Mouse (Mus musculus): ENCODE measurements around the gene Pax7.

Gene Pax7

DNA sequence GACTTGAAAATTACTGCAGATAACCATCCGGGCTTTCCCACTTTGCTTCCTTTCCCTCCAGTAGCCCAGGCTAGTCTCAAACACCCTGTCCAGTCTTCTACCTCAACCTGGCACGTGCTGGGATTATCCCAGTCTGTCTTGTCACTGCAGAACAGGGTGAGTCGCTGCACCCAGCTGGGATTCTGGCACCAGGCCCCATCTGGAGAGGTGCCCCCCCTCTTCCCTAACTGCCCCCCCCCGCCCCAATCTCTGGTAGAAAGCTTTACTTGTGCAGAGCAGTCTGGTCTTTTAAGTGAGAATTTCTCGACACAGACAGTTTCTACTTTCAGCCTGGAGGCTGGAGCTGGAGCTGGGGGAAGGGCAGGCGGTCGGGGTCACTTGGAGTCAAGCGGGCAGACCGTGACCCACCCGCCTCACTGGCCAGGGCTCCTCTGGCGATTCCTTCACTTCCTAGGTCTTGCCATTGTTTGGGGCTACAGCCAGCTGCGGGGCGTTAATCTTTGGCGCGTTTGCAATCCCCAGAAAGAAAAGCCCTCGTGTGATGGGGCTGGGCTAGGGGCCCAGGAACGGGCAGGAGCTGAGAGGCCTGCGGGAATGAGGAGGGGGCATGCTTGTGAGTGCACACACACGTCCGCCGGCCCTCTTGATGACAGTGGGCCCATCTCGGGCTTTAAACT, 22.4 kb downstream of the Pax7 start:
- DNase-seq (ENCODE audit: low spot score in 2 of 2), result no peak

DNA sequence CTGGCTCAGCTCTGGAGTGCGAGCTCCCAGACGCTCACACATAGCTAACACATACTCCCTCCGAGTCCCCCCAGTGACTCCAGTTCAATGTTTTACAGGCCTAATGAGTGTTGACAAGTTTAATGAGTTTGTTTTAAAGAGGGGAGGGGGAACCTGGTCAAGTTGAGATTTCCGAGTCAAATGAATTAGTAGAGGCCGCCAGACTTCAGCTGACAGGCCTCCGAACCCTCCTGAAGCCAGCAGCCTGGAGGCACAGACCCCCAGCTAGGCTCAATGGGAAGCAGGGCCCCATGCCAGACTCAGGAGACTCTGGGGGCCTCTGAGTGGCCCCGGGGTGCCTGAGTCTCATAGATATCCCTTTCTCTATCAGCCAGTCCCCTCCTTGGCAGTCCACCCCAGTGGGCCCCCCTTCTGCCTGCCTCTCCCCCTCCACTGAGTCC, 23.9 kb downstream of the Pax7 start:
- no peak for DNase-seq (ENCODE audit: low spot score in 2 of 2)

DNA sequence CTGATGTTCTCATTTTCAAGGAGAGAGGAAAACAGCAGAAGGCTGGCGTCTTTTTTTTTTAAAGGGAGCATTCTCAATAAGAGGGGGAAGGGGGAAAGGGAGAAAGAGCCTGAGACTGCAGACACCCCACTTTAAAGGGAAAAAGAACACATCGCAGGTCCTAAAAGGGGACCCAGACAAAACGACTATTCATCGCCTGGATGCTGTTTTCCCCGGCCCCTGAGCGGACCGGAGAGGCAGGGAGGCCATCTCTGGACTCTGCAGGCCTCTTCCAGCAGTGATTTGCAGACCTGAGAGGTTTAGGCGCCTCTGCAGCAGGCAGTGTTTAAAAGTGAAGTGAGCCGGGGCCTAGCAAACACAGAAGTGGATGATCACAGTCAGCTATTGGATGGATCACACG, 25.5 kb downstream of the Pax7 start:
- DNase-seq (ENCODE audit: low spot score in 2 of 2), result no peak

DNA sequence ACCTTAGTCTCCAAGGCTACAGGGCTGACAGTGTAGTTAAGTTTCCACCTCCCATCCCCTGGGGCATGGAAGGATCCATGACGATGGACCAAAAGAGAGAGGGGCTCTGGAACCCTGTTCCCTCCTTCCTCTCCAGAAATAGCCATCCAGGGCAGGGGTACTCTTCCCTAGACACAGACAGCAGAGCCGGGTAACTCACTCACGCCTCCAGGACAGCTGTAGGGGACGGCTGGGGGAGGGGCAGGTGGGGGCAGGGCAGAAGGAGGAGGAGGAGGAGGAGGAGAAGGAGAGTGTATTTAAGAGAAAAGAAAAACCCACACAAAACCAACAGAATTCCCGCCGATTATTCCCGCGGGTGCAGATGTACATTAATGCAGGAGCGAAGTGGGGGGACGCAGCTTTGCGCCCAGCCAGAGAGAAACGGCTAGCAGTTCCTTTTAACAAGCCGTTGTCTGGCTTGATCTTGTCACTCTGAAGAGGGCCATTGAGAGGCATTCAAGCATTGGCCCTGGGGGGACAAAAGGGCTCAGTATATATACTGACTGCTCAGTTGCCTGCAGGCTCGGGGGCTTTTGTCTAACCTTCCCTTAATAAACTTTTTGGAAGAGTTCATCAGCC, 26.0 kb downstream of the Pax7 start:
- no peak for DNase-seq (ENCODE audit: low spot score in 2 of 2)

DNA sequence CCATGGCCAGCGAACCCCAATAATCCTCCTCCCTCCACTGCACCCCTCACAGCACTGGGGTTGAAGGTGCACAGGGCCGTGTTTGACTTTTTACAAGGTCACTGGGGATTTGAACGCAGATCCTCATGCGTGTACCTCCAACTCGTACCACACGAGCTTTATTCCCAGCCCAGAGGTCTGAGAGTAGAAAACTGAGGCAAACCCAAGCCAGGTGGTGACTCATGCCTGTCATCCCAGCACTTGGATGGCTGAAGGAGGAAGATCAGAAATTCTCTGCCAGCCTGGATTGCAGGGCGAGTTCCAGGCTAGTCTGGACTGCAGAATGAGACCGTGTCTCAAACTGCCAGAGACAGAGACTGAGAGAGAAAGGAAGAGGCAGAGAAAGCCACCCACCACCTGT, 28.4 kb downstream of the Pax7 start:
- no peak for DNase-seq (ENCODE audit: low spot score in 2 of 2)

DNA sequence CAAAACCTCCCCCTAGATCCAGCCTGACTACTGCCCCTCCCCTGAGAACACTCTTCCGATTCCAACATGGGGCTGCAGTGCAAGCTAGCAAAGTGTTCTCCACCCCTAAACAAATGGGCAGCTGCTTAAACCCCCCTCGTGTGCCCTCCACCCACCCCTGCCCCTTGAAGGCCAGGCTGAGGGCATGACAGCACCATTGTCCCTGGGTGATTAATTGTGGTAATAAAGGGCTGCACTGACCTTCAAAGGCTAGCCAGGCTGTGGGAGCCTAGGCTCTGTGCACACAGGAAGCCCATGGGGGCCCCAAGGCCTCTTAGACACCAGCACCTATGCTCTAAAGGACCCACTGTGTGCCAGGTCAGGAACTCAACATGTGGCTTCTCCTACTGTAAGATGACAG, 29.3 kb downstream of the Pax7 start:
- DNase-seq (ENCODE audit: low spot score in 2 of 2), result no peak

DNA sequence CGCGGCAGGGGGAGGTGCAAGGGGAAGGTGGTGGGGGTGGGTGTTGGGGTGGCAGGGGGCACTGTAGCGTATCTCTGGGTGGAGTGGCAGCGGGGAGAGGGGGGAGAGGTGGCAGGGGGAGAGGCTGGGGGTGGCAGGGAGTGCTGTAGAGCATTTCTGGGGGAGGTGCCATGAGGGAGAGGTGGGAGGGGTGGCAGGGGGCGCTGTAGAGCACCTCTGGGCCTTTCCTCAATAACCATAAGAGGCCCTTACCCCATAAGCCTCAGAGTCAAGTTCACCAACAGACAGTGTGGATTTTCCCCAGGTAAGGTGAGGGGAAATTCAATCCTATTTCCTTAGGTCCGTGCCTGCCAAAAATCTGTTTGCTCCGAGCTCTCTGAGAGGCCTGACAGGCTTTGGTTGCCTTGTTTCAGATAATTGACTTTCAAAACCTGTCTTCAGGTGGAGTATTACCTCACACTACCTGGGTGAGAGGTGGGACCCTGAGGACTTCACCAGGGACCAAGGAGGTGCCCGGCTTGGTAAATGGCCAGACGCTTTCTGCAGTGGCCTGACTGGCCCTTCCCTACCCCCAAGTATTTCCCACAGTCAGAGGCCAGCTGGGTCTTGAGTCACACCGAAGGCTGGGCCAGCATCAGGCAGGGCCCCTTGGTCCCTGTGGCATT, 33.8 kb downstream of the Pax7 start:
- DNase-seq (ENCODE audit: low spot score in 2 of 2), result no peak

DNA sequence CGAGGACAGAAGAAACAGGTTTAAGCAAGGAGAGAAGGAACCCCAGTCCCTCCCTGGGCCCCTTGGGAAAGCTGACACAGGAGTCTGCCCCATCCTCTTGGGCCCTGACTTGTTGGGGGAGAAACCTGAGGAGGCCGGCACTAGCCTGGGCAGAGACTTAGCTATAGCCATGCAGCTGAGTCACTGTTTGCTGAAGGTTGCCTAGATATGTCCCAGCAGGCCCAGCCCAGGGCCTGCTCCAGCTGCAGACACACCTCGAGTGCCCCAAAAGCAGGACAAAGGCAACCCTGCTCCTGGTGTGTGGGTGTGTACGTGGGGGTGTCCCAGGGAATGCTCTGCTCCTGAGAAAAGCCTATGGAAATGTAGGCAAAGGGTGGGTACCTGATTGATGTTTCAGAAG, 36.0 kb downstream of the Pax7 start:
- DNase-seq (ENCODE audit: low spot score in 2 of 2), result no peak

DNA sequence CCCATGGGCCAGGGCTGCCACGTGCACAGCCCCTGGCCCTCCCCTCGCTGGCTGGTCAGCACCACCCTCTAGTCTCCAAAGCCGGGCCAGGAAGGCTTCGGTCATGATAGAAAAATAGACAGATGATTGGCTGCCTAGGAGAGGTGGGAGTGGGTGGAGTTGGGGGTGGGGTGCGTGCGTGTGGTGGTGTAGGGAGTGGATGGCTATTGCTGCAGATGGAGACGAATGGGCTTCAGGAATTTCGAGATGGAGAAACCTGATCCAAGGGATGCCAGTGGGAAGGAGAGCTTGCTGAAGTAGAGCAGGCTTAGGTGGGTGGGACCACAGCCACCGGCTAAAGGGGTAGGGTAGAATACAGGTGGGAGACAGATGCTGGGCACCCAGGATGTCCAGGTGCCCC, 37.2 kb downstream of the Pax7 start:
- no peak for DNase-seq (ENCODE audit: low spot score in 2 of 2)

DNA sequence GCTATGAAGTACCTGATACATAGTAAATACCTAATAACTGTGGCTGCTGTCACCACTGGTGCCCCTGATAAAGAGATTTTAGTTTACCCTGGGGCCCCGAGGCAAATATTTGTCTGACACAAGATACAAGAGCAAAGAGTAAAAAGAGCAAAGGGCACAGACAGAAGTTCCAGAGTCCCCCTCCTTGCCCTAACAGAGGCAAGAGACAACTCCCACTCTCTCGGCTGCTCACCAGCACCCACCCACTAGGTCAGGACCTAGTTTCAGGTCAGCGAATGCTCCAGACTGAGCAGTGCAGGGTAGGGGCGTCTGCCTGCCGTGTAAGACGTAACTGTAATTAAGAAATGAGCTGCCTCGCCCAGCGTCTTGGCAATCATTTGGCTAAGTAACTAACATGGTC, 42.2 kb downstream of the Pax7 start:
- DNase-seq (ENCODE audit: low spot score in 2 of 2), result no peak

DNA sequence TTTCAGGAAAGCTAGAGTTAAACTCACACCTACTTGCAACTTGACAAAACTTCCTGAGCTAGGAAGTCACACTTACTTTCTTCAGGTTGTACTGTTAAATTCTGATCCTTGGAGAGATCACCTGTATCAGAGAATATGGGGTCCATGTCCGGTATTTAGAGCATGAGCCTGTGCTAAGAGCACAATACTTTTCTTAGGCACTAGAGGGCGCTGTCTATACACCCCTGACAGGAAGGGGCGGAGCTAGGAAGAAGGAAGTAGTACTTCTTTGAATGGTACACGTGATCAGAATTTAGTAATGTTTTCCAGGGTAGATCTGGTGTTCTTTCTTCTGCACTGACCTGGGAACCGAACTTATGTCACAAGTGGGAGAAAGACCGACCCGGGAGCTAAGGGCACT, 43.6 kb downstream of the Pax7 start:
- DNase-seq (ENCODE audit: low spot score in 2 of 2), result no peak

DNA sequence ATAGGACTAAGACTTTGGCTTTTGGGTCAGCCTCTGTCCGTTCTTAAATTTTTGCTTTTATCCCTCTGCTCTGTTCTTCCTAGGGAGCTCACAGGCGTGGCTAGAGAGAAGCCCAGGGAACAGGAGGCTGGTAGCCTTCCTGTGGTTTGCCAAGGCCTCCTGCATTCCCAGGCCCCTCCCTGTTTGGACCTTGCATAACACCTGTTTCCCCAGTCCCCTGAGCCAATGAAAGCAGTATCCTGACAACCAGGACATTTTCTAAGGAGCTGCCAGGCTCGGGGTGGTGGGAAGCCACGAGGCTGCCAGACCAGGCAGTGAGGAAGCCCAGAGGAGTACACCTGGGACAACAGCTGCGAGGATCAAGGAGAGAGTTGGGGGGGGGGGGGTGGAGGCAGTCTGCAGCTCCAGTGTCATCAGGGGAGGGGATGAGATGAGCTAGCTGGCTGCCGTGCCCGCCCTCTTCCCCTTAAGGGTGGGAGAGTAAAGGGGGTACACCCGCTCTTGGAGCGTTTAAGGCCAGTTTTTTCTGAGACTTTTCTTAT, 50.3 kb downstream of the Pax7 start:
- no peak for DNase-seq (ENCODE audit: low spot score in 2 of 2)

DNA sequence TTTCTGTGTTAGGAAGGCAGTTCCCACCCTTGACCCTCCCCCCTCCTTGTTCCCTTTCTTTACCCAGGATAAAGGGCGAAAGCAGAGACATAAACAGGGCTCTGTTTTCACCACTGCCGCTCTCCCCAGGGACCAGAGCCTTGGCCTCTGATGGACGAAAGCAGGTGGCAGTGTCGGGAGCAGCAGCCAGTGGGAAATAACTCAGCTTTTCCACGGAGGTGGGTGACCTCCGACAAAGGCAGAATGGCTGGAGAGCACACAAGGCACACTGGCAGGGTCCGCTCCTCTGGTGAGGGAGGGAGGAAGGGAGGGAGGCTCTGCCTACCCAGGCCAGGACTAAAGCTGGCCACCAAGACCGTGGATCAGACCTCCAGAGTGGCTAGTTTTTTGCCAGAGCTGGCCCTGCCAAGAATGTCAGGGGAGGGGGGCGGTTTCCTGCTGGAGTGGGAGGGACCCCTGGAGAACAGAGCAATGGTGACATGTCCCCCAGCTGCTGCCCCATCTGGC, 62.1 kb downstream of the Pax7 start:
- no peak for DNase-seq (ENCODE audit: low spot score in 2 of 2)

DNA sequence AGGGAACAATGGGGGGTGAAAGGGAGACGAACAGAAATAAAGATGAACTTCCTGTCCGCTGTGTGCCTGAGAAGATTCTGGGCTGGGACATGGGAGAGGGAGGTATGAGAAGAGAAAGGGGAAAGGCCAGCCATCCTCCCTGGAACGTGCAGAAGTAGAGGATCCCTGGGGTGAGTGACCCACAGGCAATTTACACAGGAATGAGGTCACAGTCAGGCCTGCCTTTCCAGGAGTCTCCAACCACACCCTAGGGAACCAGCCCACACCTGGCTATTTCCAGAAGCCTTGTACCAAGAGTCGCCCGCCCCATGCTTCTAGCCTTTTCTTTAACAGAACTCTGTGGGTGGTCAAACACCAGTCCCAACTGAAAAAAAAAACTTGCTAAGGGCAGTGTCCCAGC, 65.5 kb downstream of the Pax7 start:
- no peak for DNase-seq (ENCODE audit: low spot score in 2 of 2)

DNA sequence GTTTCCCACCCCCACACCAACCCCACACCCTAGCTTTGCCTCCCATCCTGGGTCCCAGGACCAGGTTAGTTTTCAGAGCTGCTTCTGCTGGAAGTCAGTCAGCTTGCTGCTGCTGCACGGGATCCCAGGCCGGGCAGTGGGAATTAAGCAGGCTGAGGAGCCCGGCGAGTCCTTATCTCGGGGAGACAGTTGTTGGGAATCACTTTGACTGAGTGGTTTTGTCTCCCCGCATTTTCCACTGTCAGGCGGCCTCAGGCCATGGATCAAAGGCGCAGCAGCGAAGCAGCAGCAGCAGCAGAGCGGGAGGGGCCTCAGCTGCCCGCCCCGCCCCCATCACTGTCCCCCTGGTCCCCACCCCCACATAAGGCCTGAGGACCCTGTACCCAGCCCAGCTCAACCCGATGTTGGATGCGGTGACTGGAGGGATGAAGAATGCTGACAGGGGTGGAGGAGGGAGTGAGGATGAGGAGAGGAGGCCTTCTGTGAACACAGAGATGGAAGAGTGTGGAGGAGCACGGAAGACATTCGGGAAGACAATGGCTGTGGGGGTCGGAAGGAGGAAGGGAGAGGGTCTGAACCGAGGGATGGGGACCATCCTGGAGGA, 66.1 kb downstream of the Pax7 start:
- no peak for DNase-seq (ENCODE audit: low spot score in 2 of 2)

DNA sequence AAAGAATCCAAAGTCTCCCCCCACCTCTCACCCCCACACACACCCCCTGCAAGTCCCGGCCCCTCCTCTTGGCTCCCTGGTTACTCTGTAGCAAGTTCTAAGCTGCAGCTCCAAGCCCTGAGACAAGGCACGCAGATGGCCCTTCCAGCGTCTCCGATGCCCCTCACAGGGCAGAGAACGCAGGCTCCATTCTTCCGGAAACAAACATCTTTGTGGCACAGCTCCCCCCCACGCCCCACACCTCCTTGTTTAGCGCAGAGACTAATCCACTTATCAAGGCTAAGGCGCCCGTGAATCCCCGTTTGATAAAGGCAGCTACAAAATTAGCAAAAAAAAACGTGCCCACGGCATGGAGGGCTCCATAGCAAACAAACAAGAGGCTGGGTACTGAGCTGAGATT, 71.4 kb downstream of the Pax7 start:
- no peak for DNase-seq (ENCODE audit: low spot score in 2 of 2)

DNA sequence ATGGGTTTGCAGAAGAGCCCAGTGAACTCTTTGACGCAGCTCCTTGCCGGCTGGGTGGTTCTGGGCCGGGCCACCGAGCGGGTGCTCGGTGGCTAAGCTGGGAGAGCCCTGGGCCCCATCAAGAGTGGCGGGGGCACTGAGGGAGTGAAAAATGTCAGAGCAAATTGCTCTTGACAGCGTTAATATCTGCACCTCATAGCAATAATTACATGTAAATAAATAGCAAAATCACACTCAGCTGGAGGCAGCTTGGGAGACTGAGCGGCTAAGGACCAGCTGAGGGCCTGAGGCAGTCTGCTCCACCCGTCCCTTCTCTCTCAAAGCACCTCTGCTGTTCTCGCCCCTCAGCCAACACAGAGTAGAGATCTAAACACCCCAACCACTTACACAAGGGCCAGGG, 72.6 kb downstream of the Pax7 start:
- DNase-seq (ENCODE audit: low spot score in 2 of 2), result no peak

DNA sequence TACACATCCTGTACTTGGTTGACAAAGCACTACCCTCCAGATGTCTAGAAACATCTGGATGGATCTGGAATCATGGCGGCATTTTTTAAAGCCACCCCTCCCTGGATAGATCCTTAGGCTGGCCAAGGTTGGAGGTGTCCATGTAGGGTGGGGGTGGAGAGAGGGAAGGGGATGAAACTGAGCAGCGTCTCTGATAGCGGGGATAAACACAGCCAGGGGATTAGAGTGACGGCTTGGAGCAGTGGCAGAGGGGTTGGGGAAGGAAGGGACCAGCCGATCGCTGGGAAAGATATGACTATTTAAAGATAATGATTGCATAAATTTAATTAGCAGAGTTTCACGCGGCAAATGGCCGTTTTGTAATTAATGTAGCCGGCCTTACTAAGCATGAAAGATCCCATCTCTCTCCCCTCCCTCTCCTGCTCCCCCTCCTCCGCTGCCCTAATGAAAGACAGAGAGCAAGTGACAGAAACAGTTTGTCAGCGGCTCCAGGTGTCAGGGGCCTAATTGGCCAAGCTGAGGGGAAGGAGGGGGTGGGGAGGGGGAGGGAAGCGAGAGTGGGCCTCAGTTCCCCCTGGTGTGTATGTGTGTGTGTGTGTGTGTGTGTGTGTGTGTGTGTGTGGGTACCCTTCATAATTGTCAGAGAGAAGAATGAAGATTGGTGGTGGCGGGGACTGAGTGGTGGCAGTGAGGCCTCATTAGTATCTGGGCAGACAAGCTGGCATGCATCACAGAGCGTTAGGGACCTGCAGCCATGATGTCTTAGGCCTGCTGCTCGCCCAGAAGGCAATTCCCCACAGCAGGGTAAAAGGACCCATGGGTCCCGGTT, 74.6 kb downstream of the Pax7 start:
- DNase-seq (ENCODE audit: low spot score in 2 of 2), result no peak

DNA sequence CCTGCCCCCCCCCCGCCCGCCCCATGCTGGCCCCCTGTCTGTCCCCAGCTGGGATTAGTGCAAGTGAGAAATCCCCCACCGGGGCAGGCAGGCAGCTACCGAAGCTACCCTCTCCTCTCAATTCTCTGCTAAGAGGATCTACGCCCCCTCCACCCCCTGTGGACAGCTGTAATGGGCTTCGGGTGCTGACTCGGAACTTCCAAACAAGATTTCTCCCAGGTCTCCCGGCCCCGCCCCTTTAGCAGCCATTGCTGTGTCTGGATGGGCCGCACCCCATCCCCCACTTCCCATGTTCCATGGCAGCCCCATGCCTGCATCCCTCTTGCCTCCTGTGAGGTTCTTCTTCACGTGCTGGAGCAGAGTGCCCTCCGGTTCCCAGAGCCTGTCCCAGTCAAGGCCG, 76.4 kb downstream of the Pax7 start:
- no peak for DNase-seq (ENCODE audit: low spot score in 2 of 2)

DNA sequence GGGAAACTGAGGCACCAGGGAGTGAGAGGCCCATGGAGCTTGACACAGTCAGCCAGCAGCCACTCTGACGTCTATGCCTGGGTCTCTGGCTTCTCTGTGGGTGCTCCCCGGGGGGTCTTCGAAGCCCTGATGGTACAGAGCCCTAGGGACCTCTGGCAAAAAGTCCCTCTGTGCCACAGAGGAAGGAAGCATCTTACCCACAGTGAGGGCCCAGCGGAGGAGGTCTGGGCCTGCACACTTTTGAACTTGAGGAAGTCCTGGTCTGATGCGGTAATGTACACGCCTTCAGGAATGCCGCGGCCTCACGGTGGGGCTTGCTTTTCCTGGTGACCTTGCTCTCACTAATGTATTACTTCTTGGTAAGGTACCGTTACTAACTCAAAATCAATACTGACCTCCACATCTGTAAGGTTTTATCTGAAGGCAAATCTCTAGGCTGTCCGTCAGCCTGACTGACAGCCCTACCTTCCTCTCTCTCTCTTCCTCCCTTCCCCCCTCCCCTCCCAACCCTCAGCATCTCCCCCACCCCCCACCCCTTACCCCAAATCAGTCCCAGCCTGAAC, 79.1 kb downstream of the Pax7 start:
- DNase-seq (ENCODE audit: low spot score in 2 of 2), result no peak

DNA sequence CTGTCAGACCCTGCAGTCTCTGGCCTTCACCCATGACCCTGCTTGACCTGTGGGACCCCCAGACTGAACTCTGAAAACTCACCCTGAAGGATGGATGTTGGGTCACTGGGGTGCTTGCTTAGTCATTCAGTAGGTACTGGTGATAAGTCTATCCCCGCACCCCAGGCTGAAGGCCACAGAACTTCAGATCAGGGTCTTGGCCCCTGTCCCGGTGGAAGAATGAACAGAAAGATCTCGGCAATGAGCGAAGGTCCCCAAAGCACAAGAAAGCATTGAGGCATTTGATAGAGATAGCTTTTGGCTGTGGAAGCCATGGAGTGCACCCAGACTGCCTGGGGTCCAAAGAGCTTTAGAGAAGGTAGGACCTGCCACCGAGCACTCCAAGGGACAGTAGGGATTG, 82.4 kb downstream of the Pax7 start:
- no peak for DNase-seq (ENCODE audit: low spot score in 2 of 2)
